Mouse (Mus musculus) CH12.LX (cell line): ENCODE measurements around the gene AB124611. TPM values are rescaled to one million over a fixed set of nuclear protein-coding genes. Genes with fewer than 3 reads are reported as not detected.

Source experiments
- DNase-seq: peaks from one replicate; pipeline ENCODE4 v3.0.0-alpha.2; 2013; ENCODE audit errors: extremely low read depth
- H3K27ac ChIP-seq: 2 replicates; pipeline ENCODE4 v1.5.1; 2012; ENCODE audit warnings: low read depth, mild to moderate bottlenecking, control low read depth, moderate library complexity; ENCODE audit not compliant: insufficient read depth
- H3K27me3 ChIP-seq: replicated peaks from 2 replicates; pipeline ENCODE3; 2012; ENCODE audit warnings: inconsistent platforms
- H3K36me3 ChIP-seq, 2 experiments: replicated peaks in 1 of 2; 2 replicates each; pipeline versions ENCODE3 to v1.6.1; 2012; ENCODE audit warnings: inconsistent platforms in 1 of 2, low read length in 1 of 2, mild to moderate bottlenecking in 1 of 2, mixed read lengths in 1 of 2, moderate library complexity in 1 of 2; ENCODE audit not compliant: control insufficient read depth in 1 of 2, insufficient read depth in 1 of 2
- H3K4me1 ChIP-seq, 2 experiments: 2 replicates each; pipeline ENCODE4 v1.6.1; 2012; ENCODE audit warnings: inconsistent platforms in 1 of 2, moderate library complexity in 1 of 2; ENCODE audit not compliant: insufficient read depth in 2 of 2, control insufficient read depth in 1 of 2
- H3K4me2 ChIP-seq: 2 replicates; pipeline ENCODE4 v1.6.1; 2012; ENCODE audit warnings: low read depth, mild to moderate bottlenecking, control low read depth; ENCODE audit not compliant: poor library complexity, insufficient read depth, severe bottlenecking
- H3K4me3 ChIP-seq, 3 experiments: fragments of 150-350 bp in 1 of 3; sonication (generic) in 1 of 3; replicated peaks in 1 of 3; 2 replicates each; pipeline versions ENCODE3 to v1.5.1; 2011 to 2012; ENCODE audit warnings: low read depth in 2 of 3, low read length in 2 of 3, mild to moderate bottlenecking in 2 of 3, moderate library complexity in 2 of 3, control low read depth in 1 of 3, improper control_type of control experiment in 1 of 3, inconsistent platforms in 1 of 3, mixed read lengths in 1 of 3; ENCODE audit not compliant: poor library complexity in 1 of 3
- H3K79me2 ChIP-seq: replicated peaks from 2 replicates; pipeline ENCODE4 v1.6.1; 2012; ENCODE audit warnings: mild to moderate bottlenecking, moderate library complexity; ENCODE audit not compliant: control insufficient read depth, poor library complexity, insufficient read depth, severe bottlenecking; ENCODE audit errors: extremely low read depth
- H3K9ac ChIP-seq: 2 replicates; pipeline ENCODE4 v1.6.1; 2012; ENCODE audit warnings: low read depth, mild to moderate bottlenecking, control low read depth, moderate library complexity; ENCODE audit not compliant: insufficient read depth
- H3K9me3 ChIP-seq: replicated peaks from 2 replicates; pipeline ENCODE3; 2012; ENCODE audit warnings: low read length, inconsistent platforms, mixed read lengths
- BHLHE40 ChIP-seq: IDR thresholded peaks from 2 replicates; pipeline ENCODE4 v1.6.1; 2011; ENCODE audit warnings: mild to moderate bottlenecking, low read depth, low read length, improper control_type of control experiment
- CHD1 ChIP-seq: IDR thresholded peaks from 2 replicates; pipeline ENCODE4 v1.6.1; 2012; ENCODE audit warnings: low read depth, low read length, improper control_type of control experiment, inconsistent platforms
- CTCF ChIP-seq, 2 experiments: IDR thresholded peaks in 1 of 2; conservative IDR thresholded peaks in 1 of 2; 2 replicates each; pipeline ENCODE4 v1.5.1; 2011 to 2012; ENCODE audit warnings: low read depth in 2 of 2, low read length in 2 of 2, improper control_type of control experiment in 1 of 2, inconsistent platforms in 1 of 2, mild to moderate bottlenecking in 1 of 2, moderate library complexity in 1 of 2
- E2F4 ChIP-seq: IDR thresholded peaks from 2 replicates; pipeline ENCODE4 v1.6.1; 2011; ENCODE audit warnings: low read depth, low read length, improper control_type of control experiment; ENCODE audit not compliant: insufficient replicate concordance
- ELF1 ChIP-seq: IDR thresholded peaks from 2 replicates; pipeline ENCODE4 v1.6.1; 2014; ENCODE audit warnings: low read depth, mild to moderate bottlenecking, inconsistent platforms, low read length, improper control_type of control experiment
- HCFC1 ChIP-seq: IDR thresholded peaks from 2 replicates; pipeline ENCODE4 v1.6.1; 2012; ENCODE audit warnings: low read depth, mild to moderate bottlenecking, inconsistent platforms, low read length, improper control_type of control experiment
- IRF4 ChIP-seq: IDR thresholded peaks from 2 replicates; pipeline ENCODE4 v1.6.1; 2014; ENCODE audit warnings: low read depth, mild to moderate bottlenecking, inconsistent platforms, low read length, improper control_type of control experiment
- JUND ChIP-seq: conservative IDR thresholded peaks from 2 replicates; pipeline ENCODE4 v1.6.1; 2011; ENCODE audit warnings: low read depth, low read length, improper control_type of control experiment
- MAFK ChIP-seq: IDR thresholded peaks from 2 replicates; pipeline ENCODE4 v1.6.1; 2011; ENCODE audit warnings: low read length, improper control_type of control experiment; ENCODE audit not compliant: insufficient replicate concordance
- MAZ ChIP-seq: IDR thresholded peaks from 2 replicates; pipeline ENCODE4 v1.6.1; 2012; ENCODE audit warnings: low read depth, mild to moderate bottlenecking, inconsistent platforms, low read length, improper control_type of control experiment, moderate library complexity
- MXI1 ChIP-seq: IDR thresholded peaks from 2 replicates; pipeline ENCODE4 v1.6.1; 2011; ENCODE audit warnings: mild to moderate bottlenecking, low read depth, low read length, improper control_type of control experiment
- MYC ChIP-seq: IDR thresholded peaks from 2 replicates; pipeline ENCODE4 v1.6.1; 2011; ENCODE audit warnings: low read depth, mild to moderate bottlenecking, improper control_type of control experiment, low read length
- NELFE ChIP-seq: IDR thresholded peaks from 2 replicates; pipeline ENCODE4 v1.6.1; 2011; ENCODE audit warnings: low read depth, low read length, improper control_type of control experiment
- NRF1 ChIP-seq: IDR thresholded peaks from 2 replicates; pipeline ENCODE4 v1.6.1; 2014; ENCODE audit warnings: low read depth, mild to moderate bottlenecking, inconsistent platforms, low read length, improper control_type of control experiment, moderate library complexity
- RAD21 ChIP-seq: IDR thresholded peaks from 2 replicates; pipeline ENCODE4 v1.6.1; 2011; ENCODE audit warnings: low read depth, mild to moderate bottlenecking, low read length, improper control_type of control experiment, moderate library complexity
- RCOR1 ChIP-seq: conservative IDR thresholded peaks from 2 replicates; pipeline ENCODE4 v1.6.1; 2012; ENCODE audit warnings: low read depth, mild to moderate bottlenecking, inconsistent platforms, low read length, improper control_type of control experiment
- SMC3 ChIP-seq: IDR thresholded peaks from 2 replicates; pipeline ENCODE4 v1.6.1; 2011; ENCODE audit warnings: low read depth, low read length, improper control_type of control experiment
- TCF12 ChIP-seq: IDR thresholded peaks from 2 replicates; pipeline ENCODE4 v1.6.1; 2014; ENCODE audit warnings: low read depth, mild to moderate bottlenecking, inconsistent platforms, low read length, improper control_type of control experiment
- UBTF ChIP-seq: IDR thresholded peaks from 2 replicates; pipeline ENCODE4 v1.6.1; 2012; ENCODE audit warnings: low read depth, mild to moderate bottlenecking, inconsistent platforms, low read length, improper control_type of control experiment, moderate library complexity
- dilution Hi-C: fragments of 300-500 bp; cut with MboI; formaldehyde crosslinking; loops from 2 replicates; pipeline ENCODE4 v1.14.3; 2020; ENCODE audit warnings: low sequenced_read_pairs; ENCODE audit not compliant: extremely low pct_unique_long_range_greater_than_20kb, extremely low pct_ligation_motif_present
- in situ Hi-C: fragments of 300-500 bp; cut with MboI; formaldehyde crosslinking; loops from 3 replicates; pipeline ENCODE4 v1.14.3; 2019; ENCODE audit warnings: low sequenced_read_pairs, low pct_ligation_motif_present, low pct_unique_long_range_greater_than_20kb, mixed read lengths
- polyA plus RNA-seq: library from polyadenylated mRNA; unstranded; fragments of >175 nt; gene quantifications from 2 replicates; pipeline ENCODE4 v1.2.1, GENCODE M21; 2012; ENCODE audit warnings: low read depth; ENCODE audit not compliant: insufficient read length
- total RNA-seq, 2 experiments: library from RNA; depleted of rRNA; stranded (reverse); fragments of 300-350 nt in 1 of 2; fragments of >200 nt in 1 of 2; gene quantifications; 2 replicates each; pipeline ENCODE4 v1.2.3; 2012 to 2014

The AB124611 gene
- total and polyA plus RNA-seq, 3 experiments, result 0.89 to 2.1 (median 1.5) TPM

DNA sequence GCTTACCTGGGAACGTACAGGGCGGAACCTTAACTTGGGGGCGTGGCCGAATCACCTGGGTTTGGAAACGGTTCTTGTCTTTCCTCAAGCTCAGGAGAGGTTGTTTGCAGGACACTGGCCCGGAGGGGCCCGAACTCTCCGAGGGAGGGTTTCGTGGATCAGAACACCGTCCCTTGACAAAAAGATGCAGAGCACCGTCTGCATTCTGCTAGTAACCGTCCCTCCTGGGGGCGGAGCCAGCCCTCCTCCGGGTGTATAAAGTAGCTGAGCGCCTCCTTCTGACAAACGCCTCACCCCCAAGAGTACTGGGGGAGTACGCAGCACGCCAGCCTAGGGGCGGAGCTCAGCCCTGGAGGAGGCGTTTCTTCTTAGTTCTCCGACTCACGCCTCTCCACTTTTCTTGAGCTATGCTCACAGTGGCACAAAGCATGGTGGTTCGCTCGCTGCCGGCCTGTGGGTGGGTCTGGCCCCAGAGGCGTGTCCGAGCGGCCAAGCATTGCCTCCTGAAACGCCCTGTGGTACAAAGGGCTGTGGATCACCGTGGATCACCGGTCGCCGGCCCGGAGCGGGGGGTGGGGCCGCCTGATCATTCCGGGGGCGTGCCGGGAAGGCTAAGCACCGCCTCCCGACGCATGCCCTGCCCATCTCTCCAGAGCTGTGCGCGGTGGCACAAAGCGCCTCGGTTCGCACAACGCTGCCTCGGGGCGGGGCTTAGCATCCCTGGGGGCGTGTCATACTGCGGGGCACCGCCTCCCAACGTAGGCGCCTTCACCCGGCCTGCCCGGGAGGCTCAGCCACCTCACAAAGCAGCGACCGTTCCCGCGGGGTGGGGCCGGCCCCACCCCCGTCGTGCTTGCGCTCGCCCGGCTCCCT, 20.2 kb downstream of the AB124611 start (continued):
- TF ChIP-seq JUND, result no peak
- TF ChIP-seq ELF1, result no peak
- TF ChIP-seq MAFK, result no peak
- TF ChIP-seq NRF1, result peak; percentile 84
- no peak for TF ChIP-seq E2F4
- TF ChIP-seq NELFE, result 0 out of 2 replicates have a peak, but pooled peaks have one; percentile 16
- TF ChIP-seq IRF4, result no peak
- no peak for TF ChIP-seq CHD1
- no peak for TF ChIP-seq MYC
- TF ChIP-seq HCFC1, result peak; percentile 55
- peak; percentile 63 for TF ChIP-seq MXI1
- no peak for TF ChIP-seq BHLHE40
- no peak for TF ChIP-seq RCOR1

DNA sequence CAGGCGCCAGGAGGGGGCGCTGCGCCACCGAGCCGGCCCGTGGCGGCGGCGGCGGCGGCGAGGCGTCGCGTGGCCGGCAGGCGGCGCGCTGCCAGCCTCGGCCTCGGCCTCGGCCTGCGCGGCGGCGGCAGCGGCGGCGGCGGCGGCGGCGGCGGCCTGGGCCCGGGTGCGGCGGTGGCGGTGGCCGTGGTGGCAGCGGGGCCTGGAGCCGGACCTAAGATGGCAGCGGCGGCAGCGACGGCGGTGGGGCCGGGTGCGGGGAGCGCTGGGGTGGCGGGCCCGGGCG, 20.8 kb downstream of the AB124611 start, which contains the start of gene Carm1:
Gene Carm1, plus strand, starts transcription at position 106 of the 286 bp plus-strand sequence.
- no peaks in the 10 kb centered on the region for H3K27me3 ChIP-seq
- H3K4me2 ChIP-seq, result peak within 1 kb of the TSS; percentile 82
- dilution Hi-C loops, result no loop called here
- in situ Hi-C loops, result loop anchor here (5.0 kb wide), 1 partner anchor 46 kb away; the partner anchor contains the start of genes Timm29 and Yipf2
- H3K36me3 ChIP-seq, result peaks cover 8 to 29% of the 10 kb centered on the region in 2 experiments
- peak within 1 kb of the TSS; percentile 83 to 96 (median 87) for H3K4me3 ChIP-seq
- peak within 1 kb of the TSS; percentile 68 for H3K27ac ChIP-seq
- TF ChIP-seq UBTF (no peak; the same call in 1 of the 2 replicates), RAD21 (peak; percentile 18), RCOR1 (no peak), SMC3 (peak; percentile 32; the same call in 1 of the 2 replicates), TCF12 (no peak; the same call in 1 of the 2 replicates), MAZ (no peak), BHLHE40 (no peak), NELFE (no peak), CTCF (conservative IDR thresholded peaks at IDR 0.05 in 1 of 2, IDR thresholded peaks at IDR 0.05 in 1 of 2; ENCODE audit: low read depth in 2 of 2, low read length in 2 of 2) (peak in 1 of 2 experiments; percentile 90; a peak in 1 of 4 replicates)
- H3K4me1 ChIP-seq, result peaks cover 5 to 32% of the 10 kb centered on the region in 2 experiments; a peak in 3 of 4 replicates
- H3K79me2 ChIP-seq, result peaks cover 25% of the 10 kb centered on the region
- no peak for DNase-seq
- H3K9me3 ChIP-seq, result no peaks in the 10 kb centered on the region
- peak within 1 kb of the TSS; percentile 90 for H3K9ac ChIP-seq
